Mouse (Mus musculus) C2C12 (cell line): ENCODE measurements around the gene Stc2.

ENCODE experiments used
- CEBPB ChIP-seq: IDR thresholded peaks from one replicate; pipeline ENCODE4 v1.6.1; 2011; ENCODE audit warnings: low read depth, mild to moderate bottlenecking, control low read depth, moderate library complexity
- CTCF ChIP-seq: IDR thresholded peaks from one replicate; pipeline ENCODE4 v1.5.1; 2011; ENCODE audit not compliant: control insufficient read depth, insufficient read depth, insufficient read length
- MAX ChIP-seq: IDR thresholded peaks from one replicate; pipeline ENCODE4 v1.6.1; 2011; ENCODE audit warnings: mild to moderate bottlenecking, control low read depth
- MYOD1 ChIP-seq: IDR thresholded peaks from one replicate; pipeline ENCODE4 v1.6.1; 2011; ENCODE audit warnings: low read depth; ENCODE audit not compliant: control insufficient read depth, insufficient read length
- MYOG ChIP-seq: IDR thresholded peaks from one replicate; pipeline ENCODE4 v1.6.1; 2011; ENCODE audit not compliant: control insufficient read depth, insufficient read length; ENCODE audit errors: extremely low read depth
- USF1 ChIP-seq: IDR thresholded peaks from one replicate; pipeline ENCODE4 v1.6.1; 2011; ENCODE audit warnings: low read depth, mild to moderate bottlenecking, control low read depth, moderate library complexity

DNA sequence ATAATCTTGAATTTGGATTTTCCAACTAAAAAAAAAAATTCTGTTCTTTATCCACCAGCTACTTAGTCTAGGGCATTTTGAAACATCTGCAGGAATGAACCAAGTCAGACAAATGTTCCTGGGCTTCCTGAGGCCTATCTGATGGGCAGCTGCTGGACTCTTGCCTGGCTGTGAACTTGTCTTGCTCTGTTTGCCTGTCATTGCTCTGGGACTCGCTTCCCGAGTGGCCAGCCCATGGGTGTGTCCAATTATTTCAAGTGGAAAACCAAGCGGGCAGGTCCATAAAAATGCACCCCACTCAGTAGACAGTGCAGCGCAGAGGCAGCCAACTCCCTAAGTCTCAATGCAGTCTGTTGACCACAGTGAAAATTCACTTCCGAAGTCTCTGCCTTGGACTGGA, 17.7 kb upstream of the Stc2 start:
- no peak for TF ChIP-seq CTCF
- no peak for TF ChIP-seq MYOG
- no peak for TF ChIP-seq USF1
- no peak for TF ChIP-seq MAX
- TF ChIP-seq MYOD1 = no peak
- TF ChIP-seq CEBPB = no peak
